Mouse (Mus musculus) embryonic fibroblast, embryonic 13.5 days (primary cell): ENCODE results near the gene Pdcd4.

Source experiments
- CTCF ChIP-seq: IDR thresholded peaks from 2 replicates; pipeline ENCODE4 v1.5.1; 2011; ENCODE audit warnings: mild to moderate bottlenecking, control low read depth, low read length, moderate library complexity, borderline replicate concordance; ENCODE audit not compliant: insufficient read depth
- POLR2A ChIP-seq: IDR thresholded peaks from 2 replicates; pipeline ENCODE4 v1.6.1; 2011; ENCODE audit warnings: low read depth, mild to moderate bottlenecking, control low read depth, low read length, moderate library complexity

- TF ChIP-seq CTCF (no peak), POLR2A (no peak)
Measured at GRCm38 (mm10) chr19:53898970-53899900, 7.2 kb downstream of the Pdcd4 start.
